Mouse (Mus musculus): Measurements from ENCODE around the gene Acbd7. TPM values are rescaled to one million over a fixed set of nuclear protein-coding genes. Genes with fewer than 3 reads are reported as not detected.

The Acbd7 gene
- polyA plus RNA-seq, 1 experiment from 2014 or later: 3.1 TPM

Other genes with a start within 250 kb of the Acbd7 start
- 46.7 and 50.8 TPM in 2 replicates for gene Fam171a1, start 221.9 kb upstream of the Acbd7 start, polyA plus RNA-seq (2015; fragmentation: Nextera tagmentation; extraction: Ambion mirVana)
- 97.7 and 102 TPM in 2 replicates for gene Nmt2, start 52.0 kb upstream of the Acbd7 start, polyA plus RNA-seq (2015; fragmentation: Nextera tagmentation; extraction: Ambion mirVana)
- gene Rpp38, start 3.5 kb upstream of the Acbd7 start, polyA plus RNA-seq (2015; fragmentation: Nextera tagmentation; extraction: Ambion mirVana): 13.5 TPM in 2 replicates
- not detected in 2 replicates for gene Olah, start 61.0 kb downstream of the Acbd7 start, polyA plus RNA-seq (2015; fragmentation: Nextera tagmentation; extraction: Ambion mirVana)
- 2.9 and 8.4 TPM in 2 replicates for gene Meig1, start 86.5 kb downstream of the Acbd7 start, polyA plus RNA-seq (2015; fragmentation: Nextera tagmentation; extraction: Ambion mirVana)
- gene Dclre1c, start 88.0 kb downstream of the Acbd7 start, polyA plus RNA-seq (2015; fragmentation: Nextera tagmentation; extraction: Ambion mirVana): 9.0 and 9.4 TPM in 2 replicates
- 12.1 and 13.4 TPM in 2 replicates for gene Suv39h2, start 138.9 kb downstream of the Acbd7 start, polyA plus RNA-seq (2015; fragmentation: Nextera tagmentation; extraction: Ambion mirVana)
- gene Gm45902, start 176.6 kb downstream of the Acbd7 start, polyA plus RNA-seq (2015; fragmentation: Nextera tagmentation; extraction: Ambion mirVana): 8.6 and 8.9 TPM in 2 replicates
- 66.7 and 67.4 TPM in 2 replicates for gene Hspa14, start 176.6 kb downstream of the Acbd7 start, polyA plus RNA-seq (2015; fragmentation: Nextera tagmentation; extraction: Ambion mirVana)
- gene Cdnf, start 176.9 kb downstream of the Acbd7 start, polyA plus RNA-seq (2015; fragmentation: Nextera tagmentation; extraction: Ambion mirVana): 0.18 and 0.19 TPM in 2 replicates
- gene Fam107b, start 234.3 kb downstream of the Acbd7 start, polyA plus RNA-seq (2015; fragmentation: Nextera tagmentation; extraction: Ambion mirVana): 36.2 and 37.5 TPM in 2 replicates